Mouse (Mus musculus): ENCODE data around the gene Glis2.
A peak's percentile ranks its signal among the peaks of the same experiment; 100 is the strongest.

Glis2 gene

GRCm38 (mm10) chr16:4593971-4594813 lies at the start of gene Glis2:
Gene Glis2, plus strand, starts transcription at chr16:4594713.
- peak; percentile 89 for DNase-seq (ENCODE audit: extremely low spot score, low spot score)

GRCm38 (mm10) chr16:4544845-4545244 lies 49.7 kb upstream of the Glis2 start:
- DNase-seq (ENCODE audit: extremely low spot score, low spot score), result no peak

GRCm38 (mm10) chr16:4546838-4547237 lies 47.7 kb upstream of the Glis2 start:
- no peak for DNase-seq (ENCODE audit: extremely low spot score, low spot score)

- no peak for DNase-seq (ENCODE audit: extremely low spot score, low spot score)
Measured at GRCm38 (mm10) chr16:4547611-4548010, 46.9 kb upstream of the Glis2 start.

GRCm38 (mm10) chr16:4548953-4549688 lies 45.4 kb upstream of the Glis2 start:
- DNase-seq (ENCODE audit: extremely low spot score, low spot score), result no peak

GRCm38 (mm10) chr16:4551056-4551455 lies 43.5 kb upstream of the Glis2 start:
- peak; percentile 73 for DNase-seq (ENCODE audit: extremely low spot score, low spot score)

GRCm38 (mm10) chr16:4551885-4552284 lies 42.6 kb upstream of the Glis2 start:
- DNase-seq (ENCODE audit: extremely low spot score, low spot score), result no peak

GRCm38 (mm10) chr16:4552829-4553550 lies 41.5 kb upstream of the Glis2 start:
- peak; percentile 69 for DNase-seq (ENCODE audit: extremely low spot score, low spot score)

GRCm38 (mm10) chr16:4555555-4555954 lies 39.0 kb upstream of the Glis2 start:
- DNase-seq (ENCODE audit: extremely low spot score, low spot score), result no peak

- no peak for DNase-seq (ENCODE audit: extremely low spot score, low spot score)
Measured at GRCm38 (mm10) chr16:4557085-4557484, 37.4 kb upstream of the Glis2 start.

GRCm38 (mm10) chr16:4557949-4558348 lies 36.6 kb upstream of the Glis2 start:
- peak; percentile 64 for DNase-seq (ENCODE audit: extremely low spot score, low spot score)

GRCm38 (mm10) chr16:4558384-4558979 lies 36.0 kb upstream of the Glis2 start:
- peak; percentile 91 for DNase-seq (ENCODE audit: extremely low spot score, low spot score)

- peak; percentile 82 for DNase-seq (ENCODE audit: extremely low spot score, low spot score)
Measured at GRCm38 (mm10) chr16:4558980-4559631, 35.4 kb upstream of the Glis2 start.

GRCm38 (mm10) chr16:4559715-4560144 lies 34.8 kb upstream of the Glis2 start, which contains the start of gene Tfap4:
Gene Tfap4, minus strand, starts transcription at chr16:4559854.
- peak; percentile 94 for DNase-seq (ENCODE audit: extremely low spot score, low spot score)

GRCm38 (mm10) chr16:4560145-4560952 lies 34.2 kb upstream of the Glis2 start:
- DNase-seq (ENCODE audit: extremely low spot score, low spot score), result peak; percentile 76

GRCm38 (mm10) chr16:4567912-4568311 lies 26.6 kb upstream of the Glis2 start:
- DNase-seq (ENCODE audit: extremely low spot score, low spot score), result peak; percentile 91

- no peak for DNase-seq (ENCODE audit: extremely low spot score, low spot score)
Measured at GRCm38 (mm10) chr16:4570737-4571136, 23.8 kb upstream of the Glis2 start.

GRCm38 (mm10) chr16:4576038-4576437 lies 18.5 kb upstream of the Glis2 start:
- DNase-seq (ENCODE audit: extremely low spot score, low spot score), result no peak

- no peak for DNase-seq (ENCODE audit: extremely low spot score, low spot score)
Measured at GRCm38 (mm10) chr16:4576873-4577272, 17.6 kb upstream of the Glis2 start.

GRCm38 (mm10) chr16:4578630-4579029 lies 15.9 kb upstream of the Glis2 start:
- no peak for DNase-seq (ENCODE audit: extremely low spot score, low spot score)
